Mouse (Mus musculus) spleen, adult 2 months (tissue): ENCODE results near the gene Gm49366. TPM values are rescaled to one million over a fixed set of nuclear protein-coding genes. Genes with fewer than 3 reads are reported as not detected.
"Not testable (repeated sequence)": the region's sequence is repeated elsewhere in the genome, so short reads cannot be mapped to it uniquely, and the experiment has no call there.

ENCODE experiments used
- DNase-seq, 2 experiments: peaks; one replicate each; pipeline versions ENCODE4 v3.0.0 to v3.0.0-alpha.2; 2012 to 2021; ENCODE audit warnings: low spot score in 2 of 2, low read depth in 1 of 2
- H3K27ac ChIP-seq: fragments of 200-500 bp; 2 replicates; pipeline ENCODE4 v1.5.1; 2012; ENCODE audit warnings: low read length, inconsistent platforms; ENCODE audit not compliant: insufficient read depth
- H3K27me3 ChIP-seq: fragments of 200-500 bp; 2 replicates; pipeline ENCODE4 v1.6.1; 2012; ENCODE audit warnings: mild to moderate bottlenecking, moderate library complexity, low read length, inconsistent platforms; ENCODE audit not compliant: control insufficient read depth, insufficient read depth
- H3K36me3 ChIP-seq: fragments of 200-500 bp; 2 replicates; pipeline ENCODE4 v1.6.1; 2012; ENCODE audit warnings: mild to moderate bottlenecking, low read length, inconsistent platforms; ENCODE audit not compliant: control insufficient read depth, insufficient read depth
- H3K4me1 ChIP-seq: fragments of 200-500 bp; 2 replicates; pipeline ENCODE4 v1.6.1; 2011; ENCODE audit warnings: inconsistent platforms; ENCODE audit not compliant: control insufficient read depth, insufficient read depth, insufficient read length
- H3K4me3 ChIP-seq: fragments of 200-500 bp; 2 replicates; pipeline ENCODE4 v1.5.1; 2011; ENCODE audit warnings: mild to moderate bottlenecking, inconsistent platforms; ENCODE audit not compliant: insufficient read depth, insufficient read length; ENCODE audit errors: extremely low read depth
- CTCF ChIP-seq: fragments of 200-500 bp; IDR thresholded peaks from 2 replicates; pipeline ENCODE4 v1.5.1; 2011; ENCODE audit warnings: mild to moderate bottlenecking, inconsistent platforms; ENCODE audit not compliant: insufficient read depth, insufficient read length, insufficient replicate concordance; ENCODE audit errors: extremely low read depth
- POLR2A ChIP-seq: fragments of 200-500 bp; IDR thresholded peaks from 2 replicates; pipeline ENCODE4 v1.6.1; 2011; ENCODE audit warnings: low read depth, low read length, inconsistent platforms
- WGBS: fragments of 180-500 bp; shearing (Covaris S2); methylation state at CpG from one replicate; pipeline ENCODE4 v1.1.7; 2018; 5-methylcytosine and 5-hydroxymethylcytosine counted together
- polyA plus RNA-seq: library from polyadenylated mRNA; depleted of rRNA; stranded (reverse); fragments of >200 nt; gene quantifications from 2 replicates; pipeline ENCODE4 v1.2.3, GENCODE M21; 2012

Gm49366 gene
- polyA plus RNA-seq, 1 experiment = not detected

GRCm38 (mm10) chr12:84046906-84047305, 8.2 kb downstream of the Gm49366 start:
- Histone ChIP-seq H3K27me3 (no peaks in the 10 kb centered on the region), H3K4me3 (no peak overlapping the region), H3K4me1 (no peaks in the 10 kb centered on the region), H3K36me3 (no peaks in the 10 kb centered on the region), H3K27ac (no peak overlapping the region)
- 89% methylated on average over 1 of the region's 1 CpGs for WGBS
- TF ChIP-seq POLR2A (no peak), CTCF (no peak)
- no peak for DNase-seq

GRCm38 (mm10) chr12:84050744-84051143, 12.0 kb downstream of the Gm49366 start:
- H3K36me3 ChIP-seq, DNase-seq, H3K4me3 ChIP-seq, H3K27ac ChIP-seq, H3K27me3 ChIP-seq, H3K4me1 ChIP-seq: not testable (repeated sequence)
- WGBS = 84% methylated on average over 5 of the region's 5 CpGs

- Histone ChIP-seq H3K4me3 (no peak within 1 kb of the TSS), H3K27ac (no peak within 1 kb of the TSS)
Measured at GRCm38 (mm10) chr12:84051937-84052474, 13.3 kb downstream of the Gm49366 start, which contains the start of gene Acot3. Acot3 (plus strand) TSS chr12:84052144.

GRCm38 (mm10) chr12:84052609-84053008, 13.9 kb downstream of the Gm49366 start:
- no peak overlapping the region for H3K4me3 ChIP-seq
- TF ChIP-seq CTCF (no peak), POLR2A (no peak)
- no peak overlapping the region for H3K27ac ChIP-seq
- H3K36me3 ChIP-seq = no peaks in the 10 kb centered on the region
- no peak for DNase-seq
- peaks cover 6% of the 10 kb centered on the region for H3K27me3 ChIP-seq
- 90% methylated on average over 7 of the region's 7 CpGs for whole genome bisulfite sequencing
- no peaks in the 10 kb centered on the region; the same call in 1 of the 2 replicates for H3K4me1 ChIP-seq

More at GRCm38 (mm10) chr12:84051937-84052474, 13.3 kb downstream of the Gm49366 start, which contains the start of gene Acot3:
- Histone ChIP-seq H3K36me3 (no peaks in the 10 kb centered on the region), H3K4me1 (no peaks in the 10 kb centered on the region; the same call in 1 of the 2 replicates), H3K27me3 (peaks cover 6% of the 10 kb centered on the region)
- WGBS = 58% methylated on average over 5 of the region's 5 CpGs
- no peak for TF ChIP-seq CTCF
- no peak for TF ChIP-seq POLR2A
- no peak for DNase-seq

- H3K4me1 ChIP-seq = no peaks in the 10 kb centered on the region; the same call in 1 of the 2 replicates
- 17% methylated on average over 16 of the region's 16 CpGs for WGBS
- H3K27ac ChIP-seq = no peak overlapping the region
- peaks cover 6% of the 10 kb centered on the region for H3K27me3 ChIP-seq
- no peaks in the 10 kb centered on the region for H3K36me3 ChIP-seq
- TF ChIP-seq POLR2A (no peak), CTCF (no peak)
- DNase-seq = no peak
- no peak overlapping the region for H3K4me3 ChIP-seq
Measured at GRCm38 (mm10) chr12:84053173-84053572, 14.4 kb downstream of the Gm49366 start.

- H3K27ac ChIP-seq = no peak overlapping the region
- H3K36me3 ChIP-seq = no peaks in the 10 kb centered on the region
- no peak for DNase-seq
- 2% methylated on average over 38 of the region's 46 CpGs for WGBS
- H3K4me1 ChIP-seq = no peaks in the 10 kb centered on the region; the same call in 1 of the 2 replicates
- no peak for TF ChIP-seq POLR2A
- TF ChIP-seq CTCF = no peak
- peaks cover 6% of the 10 kb centered on the region for H3K27me3 ChIP-seq
- no peak overlapping the region for H3K4me3 ChIP-seq
Measured at GRCm38 (mm10) chr12:84053679-84054391, 15.1 kb downstream of the Gm49366 start.

- H3K4me1 ChIP-seq = no peaks in the 10 kb centered on the region
- WGBS = 6% methylated on average over 2 of the region's 2 CpGs
- H3K4me3 ChIP-seq = no peak overlapping the region
- TF ChIP-seq CTCF = no peak
- TF ChIP-seq POLR2A = no peak
- H3K27ac ChIP-seq = no peak overlapping the region
- H3K36me3 ChIP-seq = no peaks in the 10 kb centered on the region
- peak in 1 of 2 experiments; percentile 14 for DNase-seq
- H3K27me3 ChIP-seq = no peaks in the 10 kb centered on the region
Measured at GRCm38 (mm10) chr12:84060946-84061345, 22.2 kb downstream of the Gm49366 start.
